Mouse (Mus musculus) layer of hippocampus, postnatal 25 days (tissue): Measurements from ENCODE around the gene Cfdp1. TPM values are rescaled to one million over a fixed set of nuclear protein-coding genes. Genes with fewer than 3 reads are reported as not detected.
A peak's percentile ranks its signal among the peaks of the same experiment; 100 is the strongest.

Source experiments
- DNase-seq, 2 experiments: peaks; one replicate each; pipeline ENCODE4 v3.0.0; 2022; ENCODE audit warnings: mixed read lengths in 2 of 2, low spot score in 1 of 2; ENCODE audit errors: extremely low spot score in 1 of 2
- total RNA-seq, 2 experiments: library from RNA; stranded (reverse); gene quantifications; 2 replicates each; pipeline ENCODE4 v1.2.3; 2021

Cfdp1 gene
- total RNA-seq, 2 experiments from 2014 or later = 77.6 to 81.2 TPM

DNA sequence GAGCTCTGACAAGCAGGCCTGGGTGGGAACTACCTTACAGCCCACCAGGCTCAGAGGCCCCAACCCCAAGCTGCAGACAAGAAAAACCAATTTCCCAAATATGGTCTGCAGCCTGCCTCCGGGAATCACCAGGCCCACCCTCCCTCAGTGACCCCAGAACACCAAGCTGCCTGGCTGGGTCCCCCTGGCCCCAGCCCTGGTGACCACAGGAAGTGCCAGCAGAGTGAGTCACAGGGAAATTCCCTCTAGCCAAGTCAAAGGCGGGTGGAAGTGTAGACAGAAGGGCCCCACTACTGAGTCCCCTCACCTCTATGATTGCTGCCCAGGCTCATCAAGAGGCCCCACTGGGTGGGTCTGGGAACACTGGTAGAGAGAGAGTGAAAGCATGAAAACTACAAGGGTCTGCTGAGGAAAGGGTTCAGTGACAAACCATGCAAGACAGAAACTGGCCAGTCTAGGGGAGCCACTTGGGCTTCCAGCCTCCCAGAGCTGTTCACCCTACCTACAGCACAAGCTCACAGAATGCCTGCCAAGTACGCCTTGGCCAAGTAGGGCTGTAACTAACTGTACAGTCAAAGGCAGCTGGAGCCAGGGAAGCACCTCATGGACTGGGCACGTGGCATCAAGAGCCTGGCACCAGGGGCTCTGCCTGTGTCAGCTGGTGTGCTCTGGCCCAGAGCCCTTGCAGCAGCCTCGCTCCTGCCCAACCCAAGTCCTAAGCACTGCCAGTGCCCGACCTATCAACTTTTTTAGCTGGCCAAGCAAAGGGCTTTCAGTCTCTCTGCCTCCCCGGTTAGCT, 127.8 kb downstream of the Cfdp1 start:
- peak in 1 of 2 experiments; percentile 38 for DNase-seq

- no peak for DNase-seq
Measured at GRCm38 (mm10) chr8:111725341-111725740, 128.8 kb downstream of the Cfdp1 start.

DNA sequence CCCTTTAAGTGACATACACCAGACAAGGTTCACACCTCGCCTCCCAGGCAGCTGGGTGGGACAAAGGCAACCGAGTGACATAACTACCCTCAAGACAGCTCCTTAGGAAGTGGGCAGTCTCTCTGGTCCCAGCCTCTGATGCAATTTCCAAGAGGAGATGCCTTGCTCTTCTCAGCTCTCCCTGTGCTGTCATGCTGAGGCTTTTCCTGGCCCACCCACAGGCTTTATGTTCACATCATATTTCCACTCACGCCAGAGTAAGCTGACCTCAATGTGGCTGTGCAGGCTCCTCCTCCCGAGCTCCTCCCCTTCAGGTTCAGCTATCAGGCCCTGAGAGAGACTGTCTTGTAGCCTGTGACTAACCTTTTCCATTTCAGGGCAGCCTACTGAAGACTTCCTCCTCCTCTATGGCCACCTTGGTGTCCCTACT, 134.0 kb downstream of the Cfdp1 start:
- no peak for DNase-seq

DNA sequence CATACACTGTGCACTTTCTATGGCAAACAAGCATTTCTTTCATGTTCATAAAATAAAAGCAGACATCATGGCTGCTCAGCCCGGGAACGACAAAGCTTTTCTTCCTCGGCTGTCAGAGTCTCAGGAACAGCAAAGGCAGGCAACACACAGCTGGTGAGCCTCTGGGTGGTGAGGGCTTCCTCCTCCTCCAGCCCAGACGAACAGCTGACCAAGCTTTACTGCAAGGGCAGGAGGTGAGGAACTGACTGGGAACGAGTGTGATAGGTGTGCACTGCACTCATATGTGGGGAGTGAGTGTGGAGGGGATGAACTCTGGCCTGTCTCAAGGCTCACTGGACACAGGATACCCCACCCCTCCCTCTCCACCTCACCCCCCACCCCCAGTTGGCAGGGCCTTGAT, 135.2 kb downstream of the Cfdp1 start:
- DNase-seq = no peak

Other genes with a start within 250 kb of the Cfdp1 start
- 1 to 10 TPM; 6.6 to 7.2 TPM for gene Ldhd, start 223.9 kb downstream of the Cfdp1 start, total RNA-seq
- gene Zfp1, start 210.9 kb downstream of the Cfdp1 start, total RNA-seq = 10 to 100 TPM; 19.4 to 22.3 TPM
- gene Ctrb1, start 163.3 kb downstream of the Cfdp1 start, total RNA-seq = not detected
- gene Bcar1, start 110.5 kb downstream of the Cfdp1 start, total RNA-seq = 10 to 100 TPM; 66.2 to 66.8 TPM
- 1 to 10 TPM; 4.1 to 4.3 TPM for gene Tmem170, start 22.5 kb upstream of the Cfdp1 start, total RNA-seq
- under 1 TPM; 0.70 to 0.71 TPM for gene Chst5, start 56.2 kb upstream of the Cfdp1 start, total RNA-seq
- 10 to 100 TPM; 11.2 to 11.5 TPM for gene Tmem231, start 79.6 kb upstream of the Cfdp1 start, total RNA-seq
- 100 to 1,000 TPM; 196 to 239 TPM for gene Gabarapl2, start 86.4 kb upstream of the Cfdp1 start, total RNA-seq
- gene Adat1, start 138.0 kb upstream of the Cfdp1 start, total RNA-seq = 1 to 10 TPM; 5.0 to 6.9 TPM
- 10 to 100 TPM; 77.2 to 82.6 TPM for gene Kars, start 157.0 kb upstream of the Cfdp1 start, total RNA-seq
- gene Terf2ip, start 157.1 kb upstream of the Cfdp1 start, total RNA-seq = 10 to 100 TPM; 35.5 to 40.0 TPM
- gene Gm6793, start 160.7 kb upstream of the Cfdp1 start, total RNA-seq = not detected